Mouse (Mus musculus): ENCODE results near the gene Ccdc114. TPM values are rescaled to one million over a fixed set of nuclear protein-coding genes. Genes with fewer than 3 reads are reported as not detected.
A peak's percentile ranks its signal among the peaks of the same experiment; 100 is the strongest.
"Not testable (repeated sequence)": the region's sequence is repeated elsewhere in the genome, so short reads cannot be mapped to it uniquely, and the experiment has no call there.

The Ccdc114 gene
- polyA plus RNA-seq, 1 experiment from 2014 or later, result 4.3 TPM

GRCm38 (mm10) chr7:45943280-45943679 lies 19.4 kb downstream of the Ccdc114 start:
- ATAC-seq; H3K9me3 ChIP-seq; H3K9ac ChIP-seq; H3K4me2 ChIP-seq (replicated peaks); H3K27me3 ChIP-seq (replicated peaks); H3K4me3 ChIP-seq (replicated peaks); H3K27ac ChIP-seq; H3K36me3 ChIP-seq; H3K4me1 ChIP-seq (replicated peaks): not testable (repeated sequence)
- WGBS, result 79% methylated on average over 1 of the region's 1 CpGs

GRCm38 (mm10) chr7:45949061-45949460 lies 25.2 kb downstream of the Ccdc114 start:
- 73% methylated on average over 4 of the region's 4 CpGs for WGBS
- no peak overlapping the region for H3K4me2 ChIP-seq (replicated peaks)
- no peak overlapping the region for H3K4me3 ChIP-seq (replicated peaks)
- H3K27me3 ChIP-seq (replicated peaks), result no peaks in the 10 kb centered on the region
- no peaks in the 10 kb centered on the region for H3K36me3 ChIP-seq
- no peak overlapping the region for H3K27ac ChIP-seq
- H3K4me1 ChIP-seq (replicated peaks), result no peaks in the 10 kb centered on the region
- H3K9ac ChIP-seq, result no peak overlapping the region
- no peaks in the 10 kb centered on the region for H3K9me3 ChIP-seq
- no peak for ATAC-seq

GRCm38 (mm10) chr7:45956611-45957010 lies 32.7 kb downstream of the Ccdc114 start:
- no peak for ATAC-seq
- H3K27me3 ChIP-seq (replicated peaks), result no peaks in the 10 kb centered on the region
- H3K9ac ChIP-seq, result no peak overlapping the region
- H3K4me2 ChIP-seq (replicated peaks), result no peak overlapping the region
- no peaks in the 10 kb centered on the region for H3K4me1 ChIP-seq (replicated peaks)
- no peaks in the 10 kb centered on the region for H3K36me3 ChIP-seq
- H3K9me3 ChIP-seq, result no peaks in the 10 kb centered on the region
- no peak overlapping the region for H3K4me3 ChIP-seq (replicated peaks)
- H3K27ac ChIP-seq, result no peak overlapping the region
- 55% methylated on average over 4 of the region's 4 CpGs for WGBS

GRCm38 (mm10) chr7:45971831-45972723 lies 48.2 kb downstream of the Ccdc114 start:
- Histone ChIP-seq H3K4me1 (replicated peaks) (no peaks in the 10 kb centered on the region), H3K36me3 (no peaks in the 10 kb centered on the region), H3K4me2 (replicated peaks) (no peak overlapping the region), H3K9ac (no peak overlapping the region), H3K27ac (no peak overlapping the region), H3K9me3 (no peaks in the 10 kb centered on the region), H3K27me3 (replicated peaks) (no peaks in the 10 kb centered on the region), H3K4me3 (replicated peaks) (no peak overlapping the region)
- no peak for ATAC-seq
- WGBS, result 76% methylated on average over 11 of the region's 11 CpGs

GRCm38 (mm10) chr7:45973271-45973687 lies 49.4 kb downstream of the Ccdc114 start:
- ATAC-seq, result no peak
- 83% methylated on average over 6 of the region's 6 CpGs for WGBS
- Histone ChIP-seq H3K27ac (no peak overlapping the region), H3K4me3 (replicated peaks) (no peak overlapping the region), H3K4me2 (replicated peaks) (no peak overlapping the region), H3K4me1 (replicated peaks) (no peaks in the 10 kb centered on the region), H3K9ac (no peak overlapping the region), H3K9me3 (no peaks in the 10 kb centered on the region), H3K27me3 (replicated peaks) (no peaks in the 10 kb centered on the region), H3K36me3 (no peaks in the 10 kb centered on the region)

- Histone ChIP-seq H3K36me3 (no peaks in the 10 kb centered on the region), H3K4me1 (replicated peaks) (no peaks in the 10 kb centered on the region), H3K9me3 (no peaks in the 10 kb centered on the region), H3K4me3 (replicated peaks) (no peak overlapping the region), H3K9ac (no peak overlapping the region), H3K27me3 (replicated peaks) (no peaks in the 10 kb centered on the region), H3K4me2 (replicated peaks) (no peak overlapping the region), H3K27ac (no peak overlapping the region)
- no peak for ATAC-seq
- 33% methylated on average over 6 of the region's 6 CpGs for WGBS
Measured at GRCm38 (mm10) chr7:45974103-45974502, 50.2 kb downstream of the Ccdc114 start.

- no peak overlapping the region for H3K4me2 ChIP-seq (replicated peaks)
- no peaks in the 10 kb centered on the region for H3K27me3 ChIP-seq (replicated peaks)
- no peaks in the 10 kb centered on the region for H3K4me1 ChIP-seq (replicated peaks)
- no peak overlapping the region for H3K9ac ChIP-seq
- no peaks in the 10 kb centered on the region for H3K36me3 ChIP-seq
- H3K27ac ChIP-seq, result no peak overlapping the region
- H3K9me3 ChIP-seq, result no peaks in the 10 kb centered on the region
- WGBS, result 63% methylated on average over 6 of the region's 6 CpGs
- H3K4me3 ChIP-seq (replicated peaks), result no peak overlapping the region
- ATAC-seq, result 0 out of 2 replicates have a peak, but pooled peaks have one; percentile 45
Measured at GRCm38 (mm10) chr7:45974512-45974911, 50.6 kb downstream of the Ccdc114 start.

GRCm38 (mm10) chr7:45981612-45982011 lies 57.7 kb downstream of the Ccdc114 start:
- Histone ChIP-seq H3K4me2 (replicated peaks) (no peak overlapping the region), H3K9ac (no peak overlapping the region), H3K27ac (no peak overlapping the region), H3K36me3 (no peaks in the 10 kb centered on the region), H3K4me3 (replicated peaks) (no peak overlapping the region), H3K27me3 (replicated peaks) (no peaks in the 10 kb centered on the region), H3K9me3 (no peaks in the 10 kb centered on the region), H3K4me1 (replicated peaks) (no peaks in the 10 kb centered on the region)
- 85% methylated on average over 5 of the region's 5 CpGs for WGBS
- no peak for ATAC-seq

GRCm38 (mm10) chr7:45986893-45987292 lies 63.0 kb downstream of the Ccdc114 start:
- ATAC-seq, result no peak
- Histone ChIP-seq H3K9me3 (no peaks in the 10 kb centered on the region), H3K4me2 (replicated peaks) (no peak overlapping the region), H3K36me3 (no peaks in the 10 kb centered on the region), H3K27ac (no peak overlapping the region), H3K27me3 (replicated peaks) (no peaks in the 10 kb centered on the region), H3K4me1 (replicated peaks) (no peaks in the 10 kb centered on the region), H3K9ac (no peak overlapping the region), H3K4me3 (replicated peaks) (no peak overlapping the region)
- 72% methylated on average over 4 of the region's 6 CpGs for WGBS

- H3K4me2 ChIP-seq (replicated peaks), result no peak overlapping the region
- no peak overlapping the region for H3K4me3 ChIP-seq (replicated peaks)
- ATAC-seq, result no peak
- H3K36me3 ChIP-seq, result no peaks in the 10 kb centered on the region
- no peaks in the 10 kb centered on the region for H3K27me3 ChIP-seq (replicated peaks)
- no peak overlapping the region for H3K9ac ChIP-seq
- H3K9me3 ChIP-seq, result no peaks in the 10 kb centered on the region
- WGBS, result 75% methylated on average over 1 of the region's 1 CpGs
- no peak overlapping the region for H3K27ac ChIP-seq
- H3K4me1 ChIP-seq (replicated peaks), result no peaks in the 10 kb centered on the region
Measured at GRCm38 (mm10) chr7:45988344-45988743, 64.5 kb downstream of the Ccdc114 start.

GRCm38 (mm10) chr7:45992470-45992869 lies 68.6 kb downstream of the Ccdc114 start:
- no peaks in the 10 kb centered on the region for H3K4me1 ChIP-seq (replicated peaks)
- no peaks in the 10 kb centered on the region for H3K9me3 ChIP-seq
- no peak overlapping the region for H3K4me2 ChIP-seq (replicated peaks)
- 80% methylated on average over 8 of the region's 8 CpGs for WGBS
- no peak overlapping the region for H3K9ac ChIP-seq
- H3K36me3 ChIP-seq, result no peaks in the 10 kb centered on the region
- no peaks in the 10 kb centered on the region for H3K27me3 ChIP-seq (replicated peaks)
- ATAC-seq, result no peak
- no peak overlapping the region for H3K4me3 ChIP-seq (replicated peaks)
- H3K27ac ChIP-seq, result no peak overlapping the region
